Mouse (Mus musculus): ENCODE measurements around the gene Ano1. TPM values are rescaled to one million over a fixed set of nuclear protein-coding genes. Genes with fewer than 3 reads are reported as not detected.

Ano1 gene
- polyA plus RNA-seq, 1 experiment from 2014 or later = 4.5 TPM

- WGBS = 80% methylated on average over 11 of the region's 11 CpGs
- no peak overlapping the region for H3K4me3 ChIP-seq (replicated peaks; ENCODE audit: low read length)
These were observed 4.0 kb upstream of the Ano1 start for GRCm38 (mm10) chr7:144755511-144756378.

GRCm38 (mm10) chr7:144754722-144755121, 2.9 kb upstream of the Ano1 start:
- Histone ChIP-seq H3K9ac (no peak overlapping the region), H3K27me3 (ENCODE audit: control insufficient read depth, insufficient read depth, low read length) (no peaks in the 10 kb centered on the region), H3K36me3 (replicated peaks; ENCODE audit: control insufficient read depth, insufficient read depth) (no peaks in the 10 kb centered on the region), H3K9me3 (ENCODE audit: control insufficient read depth, low read length) (no peaks in the 10 kb centered on the region), H3K4me1 (replicated peaks; ENCODE audit: control insufficient read depth, insufficient read depth, low read length) (no peaks in the 10 kb centered on the region), H3K27ac (no peak overlapping the region), H3K4me2 (replicated peaks) (no peak overlapping the region), H3K4me3 (replicated peaks; ENCODE audit: low read length) (no peak overlapping the region)
- DNase-seq (ENCODE audit: low spot score) = no peak
- 93% methylated on average over 2 of the region's 2 CpGs for WGBS
- ATAC-seq (ENCODE audit: low FRiP score) = no peak

More at GRCm38 (mm10) chr7:144755511-144756378, 4.0 kb upstream of the Ano1 start:
- ATAC-seq (ENCODE audit: low FRiP score) (no peak), DNase-seq (ENCODE audit: low spot score) (no peak)
- Histone ChIP-seq H3K4me1 (replicated peaks; ENCODE audit: control insufficient read depth, insufficient read depth, low read length) (no peaks in the 10 kb centered on the region), H3K9ac (no peak overlapping the region), H3K27me3 (ENCODE audit: control insufficient read depth, insufficient read depth, low read length) (no peaks in the 10 kb centered on the region), H3K27ac (no peak overlapping the region), H3K9me3 (ENCODE audit: control insufficient read depth, low read length) (no peaks in the 10 kb centered on the region), H3K4me2 (replicated peaks) (no peak overlapping the region), H3K36me3 (replicated peaks; ENCODE audit: control insufficient read depth, insufficient read depth) (no peaks in the 10 kb centered on the region)

- no peak overlapping the region for H3K4me2 ChIP-seq (replicated peaks)
- H3K4me3 ChIP-seq (replicated peaks; ENCODE audit: low read length) = no peak overlapping the region
- no peak overlapping the region for H3K9ac ChIP-seq
- no peaks in the 10 kb centered on the region for H3K27me3 ChIP-seq (ENCODE audit: control insufficient read depth, insufficient read depth, low read length)
- DNase-seq (ENCODE audit: low spot score) (no peak), ATAC-seq (ENCODE audit: low FRiP score) (no peak)
- no peaks in the 10 kb centered on the region for H3K4me1 ChIP-seq (replicated peaks; ENCODE audit: control insufficient read depth, insufficient read depth, low read length)
- H3K9me3 ChIP-seq (ENCODE audit: control insufficient read depth, low read length) = no peaks in the 10 kb centered on the region
- no peaks in the 10 kb centered on the region for H3K36me3 ChIP-seq (replicated peaks; ENCODE audit: control insufficient read depth, insufficient read depth)
- H3K27ac ChIP-seq = no peak overlapping the region
- 87% methylated on average over 9 of the region's 9 CpGs for WGBS
These were observed 1.9 kb upstream of the Ano1 start for GRCm38 (mm10) chr7:144753657-144754031.

GRCm38 (mm10) chr7:144752919-144753656, 1.3 kb upstream of the Ano1 start:
- Histone ChIP-seq H3K27me3 (ENCODE audit: control insufficient read depth, insufficient read depth, low read length) (no peaks in the 10 kb centered on the region), H3K9me3 (ENCODE audit: control insufficient read depth, low read length) (no peaks in the 10 kb centered on the region), H3K36me3 (replicated peaks; ENCODE audit: control insufficient read depth, insufficient read depth) (no peaks in the 10 kb centered on the region), H3K9ac (no peak overlapping the region), H3K4me3 (replicated peaks; ENCODE audit: low read length) (no peak overlapping the region), H3K27ac (no peak overlapping the region), H3K4me2 (replicated peaks) (no peak overlapping the region), H3K4me1 (replicated peaks; ENCODE audit: control insufficient read depth, insufficient read depth, low read length) (no peaks in the 10 kb centered on the region)
- ATAC-seq (ENCODE audit: low FRiP score) = no peak
- DNase-seq (ENCODE audit: low spot score) = no peak
- 74% methylated on average over 14 of the region's 14 CpGs for WGBS

- ATAC-seq (ENCODE audit: low FRiP score) (no peak), DNase-seq (ENCODE audit: low spot score) (no peak)
- Histone ChIP-seq H3K36me3 (replicated peaks; ENCODE audit: control insufficient read depth, insufficient read depth) (no peaks in the 10 kb centered on the region), H3K27me3 (ENCODE audit: control insufficient read depth, insufficient read depth, low read length) (no peaks in the 10 kb centered on the region), H3K27ac (no peak overlapping the region), H3K4me1 (replicated peaks; ENCODE audit: control insufficient read depth, insufficient read depth, low read length) (no peaks in the 10 kb centered on the region), H3K4me2 (replicated peaks) (no peak overlapping the region), H3K4me3 (replicated peaks; ENCODE audit: low read length) (no peak overlapping the region), H3K9me3 (ENCODE audit: control insufficient read depth, low read length) (no peaks in the 10 kb centered on the region), H3K9ac (no peak overlapping the region)
- WGBS = 66% methylated on average over 2 of the region's 2 CpGs
These were observed 4.0 kb downstream of the Ano1 start for GRCm38 (mm10) chr7:144747756-144748155.

- no peak overlapping the region for H3K9ac ChIP-seq
- H3K4me1 ChIP-seq (replicated peaks; ENCODE audit: control insufficient read depth, insufficient read depth, low read length) = no peaks in the 10 kb centered on the region
- DNase-seq (ENCODE audit: low spot score) = no peak
- H3K27ac ChIP-seq = no peak overlapping the region
- no peak for ATAC-seq (ENCODE audit: low FRiP score)
- H3K9me3 ChIP-seq (ENCODE audit: control insufficient read depth, low read length) = no peaks in the 10 kb centered on the region
- 84% methylated on average over 4 of the region's 4 CpGs for WGBS
- H3K4me2 ChIP-seq (replicated peaks) = no peak overlapping the region
- no peak overlapping the region for H3K4me3 ChIP-seq (replicated peaks; ENCODE audit: low read length)
- H3K27me3 ChIP-seq (ENCODE audit: control insufficient read depth, insufficient read depth, low read length) = no peaks in the 10 kb centered on the region
- no peaks in the 10 kb centered on the region for H3K36me3 ChIP-seq (replicated peaks; ENCODE audit: control insufficient read depth, insufficient read depth)
These were observed 5.3 kb downstream of the Ano1 start for GRCm38 (mm10) chr7:144746466-144746865.

- Histone ChIP-seq H3K4me1 (replicated peaks; ENCODE audit: control insufficient read depth, insufficient read depth, low read length) (no peaks in the 10 kb centered on the region), H3K36me3 (replicated peaks; ENCODE audit: control insufficient read depth, insufficient read depth) (no peaks in the 10 kb centered on the region), H3K4me3 (replicated peaks; ENCODE audit: low read length) (no peak overlapping the region), H3K9me3 (ENCODE audit: control insufficient read depth, low read length) (no peaks in the 10 kb centered on the region), H3K4me2 (replicated peaks) (no peak overlapping the region), H3K27me3 (ENCODE audit: control insufficient read depth, insufficient read depth, low read length) (no peaks in the 10 kb centered on the region), H3K27ac (no peak overlapping the region), H3K9ac (no peak overlapping the region)
- ATAC-seq (ENCODE audit: low FRiP score) (no peak), DNase-seq (ENCODE audit: low spot score) (no peak)
- whole genome bisulfite sequencing = 79% methylated on average over 5 of the region's 5 CpGs
These were observed 7.9 kb downstream of the Ano1 start for GRCm38 (mm10) chr7:144743874-144744273.

GRCm38 (mm10) chr7:144740643-144741042, 11.1 kb downstream of the Ano1 start:
- H3K4me2 ChIP-seq (replicated peaks) = no peak overlapping the region
- DNase-seq (ENCODE audit: low spot score) (no peak), ATAC-seq (ENCODE audit: low FRiP score) (no peak)
- H3K27ac ChIP-seq = no peak overlapping the region
- H3K4me1 ChIP-seq (replicated peaks; ENCODE audit: control insufficient read depth, insufficient read depth, low read length) = peaks cover 5% of the 10 kb centered on the region
- H3K9ac ChIP-seq = no peak overlapping the region
- H3K9me3 ChIP-seq (ENCODE audit: control insufficient read depth, low read length) = no peaks in the 10 kb centered on the region
- no peak overlapping the region for H3K4me3 ChIP-seq (replicated peaks; ENCODE audit: low read length)
- H3K36me3 ChIP-seq (replicated peaks; ENCODE audit: control insufficient read depth, insufficient read depth) = no peaks in the 10 kb centered on the region
- WGBS = 75% methylated on average over 7 of the region's 7 CpGs
- H3K27me3 ChIP-seq (ENCODE audit: control insufficient read depth, insufficient read depth, low read length) = peaks cover 15% of the 10 kb centered on the region; the same call in 1 of the 2 replicates

- Histone ChIP-seq H3K36me3 (replicated peaks; ENCODE audit: control insufficient read depth, insufficient read depth) (no peaks in the 10 kb centered on the region), H3K4me1 (replicated peaks; ENCODE audit: control insufficient read depth, insufficient read depth, low read length) (peaks cover 5% of the 10 kb centered on the region), H3K27ac (no peak overlapping the region), H3K4me2 (replicated peaks) (no peak overlapping the region), H3K9ac (no peak overlapping the region), H3K4me3 (replicated peaks; ENCODE audit: low read length) (no peak overlapping the region), H3K9me3 (ENCODE audit: control insufficient read depth, low read length) (no peaks in the 10 kb centered on the region), H3K27me3 (ENCODE audit: control insufficient read depth, insufficient read depth, low read length) (peaks cover 15% of the 10 kb centered on the region; the same call in 1 of the 2 replicates)
- WGBS = 52% methylated on average over 3 of the region's 3 CpGs
- no peak for DNase-seq (ENCODE audit: low spot score)
- no peak for ATAC-seq (ENCODE audit: low FRiP score)
These were observed 12.0 kb downstream of the Ano1 start for GRCm38 (mm10) chr7:144739810-144740209.

All from hindbrain, embryonic 14.5 days (tissue).